Mouse (Mus musculus): Measurements from ENCODE around the gene AB124611. TPM values are rescaled to one million over a fixed set of nuclear protein-coding genes. Genes with fewer than 3 reads are reported as not detected.
"Not testable (repeated sequence)": the region's sequence is repeated elsewhere in the genome, so short reads cannot be mapped to it uniquely, and the experiment has no call there.

AB124611 gene
- polyA plus RNA-seq, 1 experiment from 2014 or later = 2.0 TPM

GRCm38 (mm10) chr9:21539981-21540753, 14.2 kb downstream of the AB124611 start:
- Histone ChIP-seq H3K4me3 (replicated peaks; ENCODE audit: low read length) (no peak overlapping the region), H3K9ac (no peak overlapping the region), H3K27me3 (ENCODE audit: control insufficient read depth, insufficient read depth, low read length) (no peaks in the 10 kb centered on the region), H3K4me1 (replicated peaks; ENCODE audit: control insufficient read depth, insufficient read depth, low read length) (no peaks in the 10 kb centered on the region; the same call in 1 of the 2 replicates), H3K36me3 (replicated peaks; ENCODE audit: control insufficient read depth, insufficient read depth) (no peaks in the 10 kb centered on the region), H3K4me2 (replicated peaks) (no peak overlapping the region), H3K27ac (no peak overlapping the region), H3K9me3 (ENCODE audit: control insufficient read depth, low read length) (no peaks in the 10 kb centered on the region)
- WGBS = 77% methylated on average over 7 of the region's 7 CpGs
- no peak for DNase-seq (ENCODE audit: low spot score)
- no peak for ATAC-seq (ENCODE audit: low FRiP score)

GRCm38 (mm10) chr9:21542001-21542400, 16.0 kb downstream of the AB124611 start:
- not testable (repeated sequence) for H3K4me2 ChIP-seq (replicated peaks); H3K27me3 ChIP-seq (ENCODE audit: control insufficient read depth, insufficient read depth, low read length); DNase-seq (ENCODE audit: low spot score); H3K4me1 ChIP-seq (replicated peaks; ENCODE audit: control insufficient read depth, insufficient read depth, low read length); H3K36me3 ChIP-seq (replicated peaks; ENCODE audit: control insufficient read depth, insufficient read depth); H3K9me3 ChIP-seq (ENCODE audit: control insufficient read depth, low read length); ATAC-seq (ENCODE audit: low FRiP score); H3K4me3 ChIP-seq (replicated peaks; ENCODE audit: low read length); H3K27ac ChIP-seq; H3K9ac ChIP-seq
- WGBS = 89% methylated on average over 2 of the region's 2 CpGs

- WGBS = 6% methylated on average over 9 of the region's 9 CpGs
- Histone ChIP-seq H3K4me3 (replicated peaks; ENCODE audit: low read length) (peak overlapping the region; percentile 83), H3K36me3 (replicated peaks; ENCODE audit: control insufficient read depth, insufficient read depth) (peaks cover 8% of the 10 kb centered on the region), H3K9ac (peak overlapping the region; percentile 98), H3K9me3 (ENCODE audit: control insufficient read depth, low read length) (no peaks in the 10 kb centered on the region), H3K4me2 (replicated peaks) (peak overlapping the region; percentile 74), H3K4me1 (replicated peaks; ENCODE audit: control insufficient read depth, insufficient read depth, low read length) (peaks cover 15% of the 10 kb centered on the region), H3K27me3 (ENCODE audit: control insufficient read depth, insufficient read depth, low read length) (no peaks in the 10 kb centered on the region), H3K27ac (peak overlapping the region; percentile 98)
- no peak for DNase-seq (ENCODE audit: low spot score)
- peak; percentile 46 for ATAC-seq (ENCODE audit: low FRiP score)
Measured at GRCm38 (mm10) chr9:21545351-21545915, 19.5 kb downstream of the AB124611 start.

- DNase-seq (ENCODE audit: low spot score) = peak; percentile 99
- ATAC-seq (ENCODE audit: low FRiP score) = peak; percentile 94
- under 1% methylated on average over 56 of the region's 67 CpGs for WGBS
Measured at GRCm38 (mm10) chr9:21545916-21546788, 20.2 kb downstream of the AB124611 start.

GRCm38 (mm10) chr9:21546789-21547074, 20.8 kb downstream of the AB124611 start, which contains the start of gene Carm1:
Gene Carm1 (plus strand): TSS chr9:21546894.
- peak within 1 kb of the TSS; percentile 98 for H3K9ac ChIP-seq
- H3K36me3 ChIP-seq (replicated peaks; ENCODE audit: control insufficient read depth, insufficient read depth) = peaks cover 21% of the 10 kb centered on the region
- DNase-seq (ENCODE audit: low spot score) (no peak), ATAC-seq (ENCODE audit: low FRiP score) (no peak)
- H3K4me1 ChIP-seq (replicated peaks; ENCODE audit: control insufficient read depth, insufficient read depth, low read length) = peaks cover 15% of the 10 kb centered on the region
- under 1% methylated on average over 47 of the region's 52 CpGs for WGBS
- H3K4me3 ChIP-seq (replicated peaks; ENCODE audit: low read length) = peak within 1 kb of the TSS; percentile 83
- H3K4me2 ChIP-seq (replicated peaks) = peak within 1 kb of the TSS; percentile 74
- peak within 1 kb of the TSS; percentile 98 for H3K27ac ChIP-seq
- H3K9me3 ChIP-seq (ENCODE audit: control insufficient read depth, low read length) = no peaks in the 10 kb centered on the region
- no peaks in the 10 kb centered on the region for H3K27me3 ChIP-seq (ENCODE audit: control insufficient read depth, insufficient read depth, low read length)

More at GRCm38 (mm10) chr9:21545916-21546788, 20.2 kb downstream of the AB124611 start:
- Histone ChIP-seq H3K9ac (peak overlapping the region; percentile 98), H3K36me3 (replicated peaks; ENCODE audit: control insufficient read depth, insufficient read depth) (peaks cover 15% of the 10 kb centered on the region), H3K4me1 (replicated peaks; ENCODE audit: control insufficient read depth, insufficient read depth, low read length) (peaks cover 15% of the 10 kb centered on the region), H3K4me3 (replicated peaks; ENCODE audit: low read length) (peak overlapping the region; percentile 83), H3K27ac (peak overlapping the region; percentile 98), H3K9me3 (ENCODE audit: control insufficient read depth, low read length) (no peaks in the 10 kb centered on the region), H3K4me2 (replicated peaks) (peak overlapping the region; percentile 74), H3K27me3 (ENCODE audit: control insufficient read depth, insufficient read depth, low read length) (no peaks in the 10 kb centered on the region)

GRCm38 (mm10) chr9:21547075-21547941, 21.3 kb downstream of the AB124611 start:
- peak; percentile 19 for ATAC-seq (ENCODE audit: low FRiP score)

GRCm38 (mm10) chr9:21551049-21551448, 25.1 kb downstream of the AB124611 start:
- DNase-seq (ENCODE audit: low spot score) (no peak), ATAC-seq (ENCODE audit: low FRiP score) (no peak)
- no peak overlapping the region for H3K4me3 ChIP-seq (replicated peaks; ENCODE audit: low read length)
- no peaks in the 10 kb centered on the region for H3K9me3 ChIP-seq (ENCODE audit: control insufficient read depth, low read length)
- no peak overlapping the region for H3K9ac ChIP-seq
- no peak overlapping the region for H3K4me2 ChIP-seq (replicated peaks)
- H3K4me1 ChIP-seq (replicated peaks; ENCODE audit: control insufficient read depth, insufficient read depth, low read length) = peaks cover 15% of the 10 kb centered on the region
- no peak overlapping the region for H3K27ac ChIP-seq
- peaks cover 21% of the 10 kb centered on the region for H3K36me3 ChIP-seq (replicated peaks; ENCODE audit: control insufficient read depth, insufficient read depth)
- H3K27me3 ChIP-seq (ENCODE audit: control insufficient read depth, insufficient read depth, low read length) = no peaks in the 10 kb centered on the region
- 97% methylated on average over 2 of the region's 2 CpGs for WGBS

More at GRCm38 (mm10) chr9:21547075-21547941, 21.3 kb downstream of the AB124611 start:
- Histone ChIP-seq H3K27me3 (ENCODE audit: control insufficient read depth, insufficient read depth, low read length) (no peaks in the 10 kb centered on the region), H3K36me3 (replicated peaks; ENCODE audit: control insufficient read depth, insufficient read depth) (peaks cover 21% of the 10 kb centered on the region), H3K9me3 (ENCODE audit: control insufficient read depth, low read length) (no peaks in the 10 kb centered on the region), H3K4me2 (replicated peaks) (peak overlapping the region; percentile 74), H3K27ac (peak overlapping the region; percentile 98), H3K4me1 (replicated peaks; ENCODE audit: control insufficient read depth, insufficient read depth, low read length) (peaks cover 15% of the 10 kb centered on the region), H3K9ac (peak overlapping the region; percentile 98), H3K4me3 (replicated peaks; ENCODE audit: low read length) (peak overlapping the region; percentile 83)
- WGBS = under 1% methylated on average over 56 of the region's 66 CpGs
- DNase-seq (ENCODE audit: low spot score) = peak; percentile 50

- Histone ChIP-seq H3K9ac (no peak overlapping the region), H3K27me3 (ENCODE audit: control insufficient read depth, insufficient read depth, low read length) (no peaks in the 10 kb centered on the region), H3K4me3 (replicated peaks; ENCODE audit: low read length) (no peak overlapping the region), H3K36me3 (replicated peaks; ENCODE audit: control insufficient read depth, insufficient read depth) (peaks cover 21% of the 10 kb centered on the region), H3K4me2 (replicated peaks) (no peak overlapping the region), H3K4me1 (replicated peaks; ENCODE audit: control insufficient read depth, insufficient read depth, low read length) (peaks cover 6% of the 10 kb centered on the region), H3K27ac (no peak overlapping the region), H3K9me3 (ENCODE audit: control insufficient read depth, low read length) (no peaks in the 10 kb centered on the region)
- ATAC-seq (ENCODE audit: low FRiP score) (no peak), DNase-seq (ENCODE audit: low spot score) (no peak)
- 91% methylated on average over 6 of the region's 6 CpGs for WGBS
Measured at GRCm38 (mm10) chr9:21553607-21554273, 27.8 kb downstream of the AB124611 start.

Data from hindbrain, embryonic 14.5 days (tissue).